Mouse (Mus musculus) lung, embryonic 15.5 days (tissue): Measurements from ENCODE around the gene Dnah12. TPM values are rescaled to one million over a fixed set of nuclear protein-coding genes. Genes with fewer than 3 reads are reported as not detected.
"Not testable (repeated sequence)": the region's sequence is repeated elsewhere in the genome, so short reads cannot be mapped to it uniquely, and the experiment has no call there.

ENCODE experiments used
- ATAC-seq: fragments of 200-750 bp; cut with Nextera tagmentation; 2 replicates; pipeline ENCODE4 v1.8.0; 2017; ENCODE audit warnings: moderate number of reproducible peaks, borderline replicate concordance; ENCODE audit not compliant: low FRiP score, low TSS enrichment; ENCODE audit errors: extremely low read depth
- H3K27ac ChIP-seq: fragments of 300-500 bp; sonication (generic); 2 replicates; pipeline ENCODE4 v1.5.1; 2015; ENCODE audit warnings: moderate library complexity, mild to moderate bottlenecking, inconsistent platforms
- H3K27me3 ChIP-seq: fragments of 300-500 bp; sonication (generic); 2 replicates; pipeline ENCODE4 v1.6.1; 2015; ENCODE audit warnings: inconsistent platforms
- H3K36me3 ChIP-seq: fragments of 300-500 bp; sonication (generic); 2 replicates; pipeline ENCODE4 v1.6.1; 2015; ENCODE audit warnings: inconsistent platforms
- H3K4me1 ChIP-seq: fragments of 300-500 bp; sonication (generic); 2 replicates; pipeline ENCODE4 v1.6.1; 2015; ENCODE audit warnings: inconsistent platforms
- H3K4me2 ChIP-seq: fragments of 300-500 bp; sonication (generic); 2 replicates; pipeline ENCODE4 v1.6.1; 2015; ENCODE audit warnings: inconsistent platforms, mild to moderate bottlenecking, moderate library complexity
- H3K4me3 ChIP-seq: fragments of 300-500 bp; sonication (generic); 2 replicates; pipeline ENCODE4 v1.5.1; 2015; ENCODE audit warnings: mild to moderate bottlenecking, inconsistent platforms
- H3K9ac ChIP-seq: fragments of 300-500 bp; sonication (generic); 2 replicates; pipeline ENCODE4 v1.6.1; 2015; ENCODE audit warnings: inconsistent platforms
- H3K9me3 ChIP-seq: fragments of 300-500 bp; sonication (generic); 2 replicates; pipeline ENCODE4 v1.6.1; 2016; ENCODE audit warnings: inconsistent platforms
- WGBS: fragments of 180-500 bp; shearing (Covaris S2); methylation state at CpG from one replicate; pipeline ENCODE4 v1.1.7; 2015; 5-methylcytosine and 5-hydroxymethylcytosine counted together
- polyA plus RNA-seq: library from polyadenylated mRNA; unstranded; fragments of >200 nt; fragmentation: Nextera tagmentation; extraction: Ambion mirVana; gene quantifications from 2 replicates; pipeline ENCODE4 v1.2.1, GENCODE M21; 2015

The Dnah12 gene
- polyA plus RNA-seq, 1 experiment from 2014 or later, result 0.52 TPM

DNA sequence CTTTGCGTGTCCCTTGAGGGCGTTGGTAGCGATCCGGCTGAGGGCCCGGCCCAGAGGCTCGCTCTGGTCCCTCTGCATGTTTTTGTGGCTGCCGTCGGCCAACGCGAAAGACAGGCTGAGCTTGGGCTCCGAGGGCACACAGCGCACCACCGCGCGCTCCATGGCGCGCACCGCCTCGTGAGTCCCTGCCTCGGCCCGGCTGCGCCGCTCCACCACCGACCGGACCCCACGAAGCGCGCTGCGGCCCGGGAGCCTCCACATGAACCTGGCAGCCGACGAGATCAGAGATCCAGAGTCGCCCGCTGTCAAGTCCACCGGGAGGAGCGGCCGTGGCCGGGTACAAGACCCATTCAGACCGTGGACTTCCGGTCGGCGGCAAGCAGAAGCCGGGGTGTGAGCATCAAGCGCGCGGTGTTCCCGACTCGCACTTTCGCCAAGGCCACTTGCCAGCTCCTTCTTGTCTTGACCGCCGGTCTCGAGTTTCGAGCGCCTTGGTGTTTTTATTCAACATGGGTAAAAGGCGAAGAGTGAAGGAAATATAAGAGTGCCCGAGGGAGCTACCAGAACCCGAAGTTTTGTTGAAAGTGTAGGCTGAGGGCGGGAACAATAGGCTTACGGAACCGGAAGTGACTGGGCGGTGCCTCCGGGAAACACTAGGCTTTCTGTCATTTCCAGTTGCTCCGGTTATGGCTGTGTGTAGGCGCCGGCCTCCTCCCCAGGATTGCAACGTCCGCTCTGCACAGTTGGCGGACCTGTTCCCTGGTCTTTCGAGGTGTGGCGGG, 23.6 kb upstream of the Dnah12 start, which contains the start of gene Pde12:
TSS of gene Pde12 (minus strand) at position 592 of the 782 bp plus-strand sequence.
- Histone ChIP-seq H3K36me3 (peaks cover 12% of the 10 kb centered on the region), H3K27me3 (no peaks in the 10 kb centered on the region), H3K4me2 (peak within 1 kb of the TSS; percentile 95), H3K4me3 (peak within 1 kb of the TSS; percentile 76), H3K9ac (peak within 1 kb of the TSS; percentile 85), H3K9me3 (no peaks in the 10 kb centered on the region), H3K27ac (peak within 1 kb of the TSS; percentile 87), H3K4me1 (peaks cover 24% of the 10 kb centered on the region)
- under 1% methylated on average over 70 of the region's 70 CpGs for WGBS
- ATAC-seq, result peak; percentile 92

DNA sequence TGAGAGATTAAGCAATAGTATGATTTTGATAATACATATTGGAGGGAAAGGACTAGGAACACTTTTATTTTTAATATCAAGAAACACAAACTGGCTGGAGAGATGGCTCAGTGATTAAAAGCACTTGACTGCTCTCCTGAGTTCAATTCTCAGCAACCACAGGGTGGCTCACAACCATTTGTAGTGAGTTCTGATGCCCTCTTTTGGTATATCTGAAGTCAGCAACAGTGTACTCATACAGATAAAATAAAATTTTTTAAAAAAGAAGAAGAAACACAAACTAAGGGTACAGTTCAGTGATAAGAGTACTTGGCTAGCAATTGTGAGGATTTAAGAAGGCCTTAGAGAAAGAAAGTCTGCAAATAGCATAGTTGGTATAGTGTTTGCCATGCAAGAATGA, 22.1 kb upstream of the Dnah12 start:
- H3K4me1 ChIP-seq, result peaks cover 24% of the 10 kb centered on the region
- H3K27ac ChIP-seq, result no peak overlapping the region
- no peak overlapping the region for H3K9ac ChIP-seq
- no peak for ATAC-seq
- H3K27me3 ChIP-seq, result no peaks in the 10 kb centered on the region
- H3K9me3 ChIP-seq, result no peaks in the 10 kb centered on the region
- H3K4me3 ChIP-seq, result peak overlapping the region; percentile 76; the same call in 1 of the 2 replicates
- H3K36me3 ChIP-seq, result no peaks in the 10 kb centered on the region
- peak overlapping the region; percentile 95 for H3K4me2 ChIP-seq

DNA sequence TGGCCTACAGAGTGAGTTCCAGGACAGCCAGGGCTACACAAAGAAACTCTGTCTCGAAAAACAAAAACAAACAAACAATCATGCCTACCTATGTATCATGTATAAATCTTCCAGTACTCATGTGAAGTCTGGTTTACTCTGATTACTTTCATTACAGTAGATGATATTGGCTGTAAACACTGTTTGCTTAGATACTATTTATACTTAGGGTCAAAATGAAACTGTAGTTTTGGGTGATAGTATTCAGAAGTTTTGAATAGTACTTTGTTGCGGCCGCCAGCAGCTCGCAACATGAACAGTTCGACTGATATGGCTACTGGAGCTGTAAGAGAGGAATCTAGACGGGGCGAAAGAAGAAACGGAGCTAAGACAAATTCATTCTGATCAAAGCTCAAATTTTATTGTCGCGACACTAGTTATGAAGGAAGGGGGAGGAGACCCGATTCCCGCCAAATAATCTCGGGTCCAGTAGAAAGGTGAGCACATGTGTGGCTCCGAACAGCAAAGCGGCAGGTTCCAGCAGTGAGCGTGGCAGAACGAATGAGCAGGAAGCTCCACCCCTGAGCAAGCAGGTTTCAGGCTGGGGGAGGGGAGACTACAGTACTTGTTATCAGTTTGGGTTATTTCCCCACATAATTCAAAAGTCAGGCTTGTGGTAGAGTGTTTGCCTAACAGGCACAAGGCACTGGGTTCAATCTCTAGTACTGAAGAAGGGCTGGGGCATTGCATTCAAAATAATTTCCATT, 21.0 kb upstream of the Dnah12 start:
- WGBS, result 58% methylated on average over 17 of the region's 17 CpGs
- H3K4me1 ChIP-seq, result peaks cover 16% of the 10 kb centered on the region
- not testable (repeated sequence) for H3K9me3 ChIP-seq, H3K36me3 ChIP-seq, H3K4me3 ChIP-seq, H3K27me3 ChIP-seq, H3K4me2 ChIP-seq, H3K9ac ChIP-seq, H3K27ac ChIP-seq, ATAC-seq

DNA sequence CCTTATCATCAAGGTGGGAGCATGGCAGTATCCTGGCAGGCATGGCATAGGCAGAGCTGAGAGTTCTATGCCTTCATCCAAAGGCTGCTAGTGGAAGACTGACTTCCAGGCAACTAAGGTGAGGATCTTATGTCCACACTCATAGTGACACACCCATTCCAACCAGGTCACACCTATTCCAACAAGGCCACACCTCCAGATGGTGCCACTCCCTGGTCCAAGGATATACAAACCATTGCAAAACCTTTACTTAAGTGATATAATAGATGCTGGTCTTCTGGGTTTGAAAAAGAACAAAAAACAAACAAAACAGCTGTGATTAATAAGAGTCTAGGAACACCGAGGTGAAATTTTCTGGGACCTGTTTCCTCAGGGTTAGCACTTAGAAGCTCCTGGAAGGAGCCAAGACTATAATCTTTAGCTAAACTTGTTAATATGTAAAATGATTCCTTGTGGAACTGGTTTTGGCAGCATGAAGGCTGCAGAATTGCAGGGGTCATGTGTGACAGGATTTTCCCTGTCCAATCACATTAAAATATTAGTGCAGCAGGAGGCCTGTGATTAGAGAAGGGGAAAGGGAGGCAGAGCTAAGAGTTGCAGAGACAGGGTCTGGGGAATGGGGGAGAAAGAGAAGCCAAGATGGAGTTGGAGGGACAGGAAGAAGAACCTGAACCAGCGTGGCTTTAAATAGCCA, 18.5 kb upstream of the Dnah12 start:
- not testable (repeated sequence) for H3K27ac ChIP-seq, H3K4me2 ChIP-seq, ATAC-seq, H3K9ac ChIP-seq, H3K27me3 ChIP-seq, H3K36me3 ChIP-seq, H3K9me3 ChIP-seq, H3K4me3 ChIP-seq, H3K4me1 ChIP-seq
- WGBS, result 72% methylated on average over 2 of the region's 2 CpGs

DNA sequence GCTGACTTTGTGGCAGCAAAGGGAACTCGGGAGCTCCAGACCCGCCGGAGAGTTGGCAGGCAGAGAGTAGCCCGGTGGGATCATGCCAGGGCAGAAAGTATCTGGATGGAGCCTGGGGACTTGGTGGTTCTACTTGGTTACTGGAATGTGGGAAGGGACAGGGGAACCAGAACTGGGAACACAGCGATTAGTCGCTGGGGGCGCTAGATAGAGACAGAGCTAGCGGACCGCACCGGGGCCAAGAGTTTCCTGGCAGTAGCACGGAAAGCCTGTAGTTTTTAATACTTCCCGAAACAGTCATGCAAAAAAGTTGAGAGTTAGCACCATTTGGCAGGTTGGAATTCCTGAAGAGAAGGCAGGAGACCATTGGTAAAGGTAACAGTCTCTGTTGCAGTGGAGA, 17.7 kb upstream of the Dnah12 start:
- no peaks in the 10 kb centered on the region; the same call in 1 of the 2 replicates for H3K27me3 ChIP-seq
- no peak overlapping the region for H3K27ac ChIP-seq
- H3K4me1 ChIP-seq, result 0 out of 2 replicates have a peak, but pooled peaks cover 4% of the 10 kb centered on the region
- H3K4me3 ChIP-seq, result no peak overlapping the region
- WGBS, result 22% methylated on average over 12 of the region's 12 CpGs
- no peak overlapping the region for H3K4me2 ChIP-seq
- no peaks in the 10 kb centered on the region for H3K36me3 ChIP-seq
- H3K9me3 ChIP-seq, result no peaks in the 10 kb centered on the region
- ATAC-seq, result no peak
- no peak overlapping the region for H3K9ac ChIP-seq

DNA sequence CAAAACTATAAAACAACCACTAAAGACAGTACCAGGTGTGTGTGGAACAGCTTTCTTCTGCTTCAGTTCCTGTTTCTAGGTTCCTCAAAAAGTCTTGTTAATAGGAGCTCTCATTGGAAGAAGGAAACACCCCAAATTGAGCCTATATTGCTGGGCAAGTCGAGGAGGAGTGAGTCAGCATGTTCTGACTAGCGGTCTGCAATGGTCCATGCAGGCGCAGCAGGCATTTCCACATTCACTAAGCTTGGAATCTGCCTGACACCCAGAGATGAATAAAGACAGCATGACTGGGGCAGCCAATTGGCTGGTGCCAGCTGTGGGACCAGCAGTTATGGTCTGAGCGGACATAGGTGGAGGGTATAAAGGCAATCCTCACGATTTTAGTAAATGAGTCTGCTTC, 17.3 kb upstream of the Dnah12 start:
- WGBS, result 82% methylated on average over 5 of the region's 5 CpGs
- H3K9me3 ChIP-seq, result no peaks in the 10 kb centered on the region

DNA sequence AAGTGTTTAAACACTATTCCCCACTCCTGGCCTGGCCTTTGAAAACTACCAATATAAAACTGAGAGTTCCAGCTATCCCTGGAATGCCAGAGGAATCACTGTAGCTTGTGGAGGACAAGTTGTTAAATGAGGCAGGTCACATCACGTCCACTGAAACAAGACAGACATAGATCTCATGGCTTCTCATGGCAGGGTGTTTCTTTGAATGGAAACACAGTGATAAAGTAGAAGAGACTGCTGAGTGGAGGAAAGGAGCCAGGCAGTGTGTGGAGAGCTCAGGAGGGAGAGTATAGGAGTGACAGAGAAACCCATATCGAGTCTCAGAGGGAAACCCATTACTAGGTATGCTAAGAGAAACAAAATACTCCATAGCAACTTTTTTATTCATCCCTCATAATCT, 2.3 kb upstream of the Dnah12 start:
- 44% methylated on average over 2 of the region's 2 CpGs for WGBS

More for the DNA sequence above, 17.3 kb upstream of the Dnah12 start:
- no peaks in the 10 kb centered on the region for H3K36me3 ChIP-seq
- no peaks in the 10 kb centered on the region for H3K4me1 ChIP-seq
- H3K4me3 ChIP-seq, result no peak overlapping the region
- no peak overlapping the region for H3K4me2 ChIP-seq
- no peak overlapping the region for H3K27ac ChIP-seq
- no peak for ATAC-seq
- H3K9ac ChIP-seq, result no peak overlapping the region
- no peaks in the 10 kb centered on the region; the same call in 1 of the 2 replicates for H3K27me3 ChIP-seq

DNA sequence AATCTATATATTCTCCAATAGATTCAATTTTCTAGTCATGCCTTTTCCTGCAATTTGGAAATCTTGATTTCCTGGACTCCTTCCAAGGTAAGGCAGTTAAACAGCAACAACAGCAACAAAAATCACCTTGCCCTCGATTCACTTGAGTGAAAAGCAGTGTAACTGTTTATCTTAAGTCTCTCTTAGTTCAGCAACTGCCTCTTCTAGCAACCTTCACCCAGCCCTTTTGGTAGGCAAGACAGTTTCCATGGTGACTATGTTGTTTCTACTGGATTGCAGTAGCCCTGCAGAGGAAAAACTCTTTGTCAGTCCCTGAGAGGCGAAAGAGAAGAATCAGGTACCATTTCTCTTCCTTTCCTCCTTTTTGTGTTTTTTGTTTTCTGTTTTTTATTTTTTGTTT, 1.7 kb upstream of the Dnah12 start:
- H3K27me3 ChIP-seq, result no peaks in the 10 kb centered on the region
- H3K4me1 ChIP-seq, result no peaks in the 10 kb centered on the region
- WGBS, result 37% methylated on average over 2 of the region's 2 CpGs
- no peaks in the 10 kb centered on the region for H3K9me3 ChIP-seq
- H3K9ac ChIP-seq, result no peak overlapping the region
- H3K27ac ChIP-seq, result no peak overlapping the region
- ATAC-seq, result no peak
- H3K4me2 ChIP-seq, result no peak overlapping the region
- H3K36me3 ChIP-seq, result no peaks in the 10 kb centered on the region
- H3K4me3 ChIP-seq, result no peak overlapping the region

More for the DNA sequence above, 2.3 kb upstream of the Dnah12 start:
- H3K9me3 ChIP-seq, result no peaks in the 10 kb centered on the region
- H3K27me3 ChIP-seq, result no peaks in the 10 kb centered on the region
- no peak for ATAC-seq
- H3K4me2 ChIP-seq, result no peak overlapping the region
- no peaks in the 10 kb centered on the region for H3K4me1 ChIP-seq
- no peaks in the 10 kb centered on the region for H3K36me3 ChIP-seq
- H3K27ac ChIP-seq, result no peak overlapping the region
- H3K4me3 ChIP-seq, result no peak overlapping the region
- H3K9ac ChIP-seq, result no peak overlapping the region

DNA sequence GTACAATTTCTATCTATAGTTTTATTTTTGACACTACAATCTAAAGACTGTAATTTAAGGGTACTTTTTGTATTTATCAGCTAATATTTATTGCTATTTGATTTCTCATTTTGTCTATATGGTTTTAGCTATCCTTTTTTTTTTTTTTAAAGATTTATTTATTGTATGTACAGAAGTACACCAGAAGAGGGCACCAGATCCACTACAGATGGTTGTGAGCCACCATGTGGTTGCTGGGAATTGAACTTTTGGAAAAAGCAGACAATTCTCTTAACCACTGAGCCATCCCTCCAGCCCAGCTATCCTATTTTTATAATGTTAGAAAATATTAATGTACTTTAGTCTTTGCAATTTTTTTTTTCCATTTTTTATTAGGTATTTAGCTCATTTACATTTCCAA, 4.8 kb downstream of the Dnah12 start:
- no peaks in the 10 kb centered on the region for H3K4me1 ChIP-seq
- ATAC-seq, result no peak
- no peaks in the 10 kb centered on the region for H3K9me3 ChIP-seq

DNA sequence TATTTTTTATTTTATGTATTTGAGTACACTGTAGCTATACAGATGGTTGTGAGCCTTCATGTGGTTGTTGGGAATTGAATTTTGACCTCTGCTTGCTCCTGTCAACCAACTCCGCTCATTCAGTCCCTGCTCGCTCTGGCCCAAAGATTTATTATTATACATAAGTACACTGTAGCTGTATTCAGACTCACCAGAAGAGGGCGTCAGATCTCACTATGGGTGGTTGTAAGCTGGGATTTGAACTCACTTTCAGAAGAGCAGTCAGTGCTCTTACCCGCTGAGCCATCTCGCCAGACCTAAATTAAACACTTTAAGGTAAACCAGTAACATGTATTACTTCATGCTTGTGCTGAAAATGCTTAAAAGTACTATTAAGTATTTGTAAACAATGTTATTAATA, 12.2 kb downstream of the Dnah12 start:
- not testable (repeated sequence) for H3K4me1 ChIP-seq, H3K27ac ChIP-seq, ATAC-seq, H3K27me3 ChIP-seq, H3K9ac ChIP-seq, H3K4me3 ChIP-seq, H3K4me2 ChIP-seq, H3K36me3 ChIP-seq, H3K9me3 ChIP-seq
- 83% methylated on average over 5 of the region's 5 CpGs for WGBS

More for the DNA sequence above, 4.8 kb downstream of the Dnah12 start:
- Histone ChIP-seq H3K4me2 (no peak overlapping the region), H3K36me3 (no peaks in the 10 kb centered on the region), H3K27ac (no peak overlapping the region), H3K4me3 (no peak overlapping the region), H3K9ac (no peak overlapping the region), H3K27me3 (no peaks in the 10 kb centered on the region)

DNA sequence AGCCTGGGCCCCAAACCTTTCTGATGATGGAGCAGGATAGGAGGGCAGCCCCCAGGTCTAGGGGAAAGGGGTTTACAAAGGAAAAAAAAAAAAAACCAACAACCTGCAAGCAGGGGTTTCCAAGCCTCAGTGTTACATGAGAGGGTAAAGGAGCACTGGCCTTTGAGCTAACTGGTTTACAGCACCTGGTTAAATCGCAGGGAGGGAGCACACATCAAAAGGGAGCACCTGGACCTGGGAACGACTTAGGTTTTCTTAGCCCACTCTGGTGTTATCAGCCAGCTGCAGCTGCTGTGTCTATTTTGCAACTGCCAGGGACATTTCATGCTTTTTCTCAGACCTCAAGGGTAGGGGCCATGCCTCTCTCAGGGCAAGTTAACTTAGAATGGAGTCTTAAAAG, 26.6 kb downstream of the Dnah12 start:
- not testable (repeated sequence) for H3K4me2 ChIP-seq, H3K4me1 ChIP-seq, H3K27ac ChIP-seq, H3K27me3 ChIP-seq, H3K9me3 ChIP-seq, H3K4me3 ChIP-seq, ATAC-seq, H3K36me3 ChIP-seq, H3K9ac ChIP-seq
- 57% methylated on average over 2 of the region's 2 CpGs for WGBS

DNA sequence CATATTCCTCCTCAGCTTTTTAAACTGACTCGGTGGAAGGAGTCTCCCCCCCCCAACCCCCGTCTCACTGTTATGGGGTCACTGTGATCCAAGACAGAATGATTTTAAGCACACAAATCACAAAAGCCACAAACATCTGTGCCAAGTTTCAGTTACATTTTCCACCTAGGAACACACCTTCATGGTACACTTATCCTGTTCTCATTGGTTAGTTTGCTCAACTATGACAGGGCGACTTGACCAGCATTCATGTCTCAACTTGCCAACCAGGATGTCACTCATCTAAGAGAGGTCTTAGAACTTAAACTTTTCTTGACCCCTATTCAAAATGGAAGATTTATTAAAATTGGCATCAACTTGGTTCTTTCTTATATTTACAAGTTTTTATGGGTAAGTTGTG, 31.8 kb downstream of the Dnah12 start:
- no peak for ATAC-seq
- Histone ChIP-seq H3K4me3 (no peak overlapping the region), H3K27ac (no peak overlapping the region), H3K36me3 (no peaks in the 10 kb centered on the region), H3K9ac (no peak overlapping the region), H3K4me1 (no peaks in the 10 kb centered on the region), H3K9me3 (no peaks in the 10 kb centered on the region), H3K27me3 (no peaks in the 10 kb centered on the region), H3K4me2 (no peak overlapping the region)
- WGBS, result 87% methylated on average over 3 of the region's 3 CpGs
